Mouse (Mus musculus) right cerebral cortex, postnatal 36 days (tissue): ENCODE measurements around the gene Ehd2.
"Not testable (repeated sequence)": the region's sequence is repeated elsewhere in the genome, so short reads cannot be mapped to it uniquely, and the experiment has no call there.

ENCODE experiments used
- DNase-seq, 2 experiments: peaks; one replicate each; pipeline ENCODE4 v3.0.0; 2022; ENCODE audit warnings: low spot score in 2 of 2, mixed read lengths in 1 of 2

Gene Ehd2

GRCm38 (mm10) chr7:15945721-15946536, 21.4 kb downstream of the Ehd2 start, which contains the start of gene Nop53:
Gene Nop53, minus strand, starts transcription at chr7:15946074.
- DNase-seq: peak; percentile 94

GRCm38 (mm10) chr7:15945211-15945610, 22.2 kb downstream of the Ehd2 start:
- DNase-seq: no peak

DNA sequence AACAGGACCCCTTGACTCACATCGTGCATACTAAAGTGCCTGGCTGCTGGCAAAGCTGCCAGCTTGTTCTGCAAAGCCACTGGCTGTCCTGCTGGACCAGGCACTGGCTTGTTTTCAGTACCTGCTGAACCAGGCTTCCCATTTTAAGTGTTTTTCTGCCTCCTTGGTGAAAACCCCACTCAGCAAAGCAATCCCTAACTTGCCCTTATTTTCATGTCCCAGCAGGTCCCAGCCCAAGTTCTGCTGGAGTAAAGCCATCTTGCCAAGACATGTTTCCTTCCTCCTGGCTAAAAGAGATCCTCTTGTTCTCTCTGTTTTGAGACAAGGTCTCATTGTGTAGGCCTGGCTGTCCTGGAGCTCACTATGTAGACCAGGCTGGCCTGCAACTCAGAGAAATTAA, 23.1 kb downstream of the Ehd2 start:
- DNase-seq: no peak

- DNase-seq: no peak
These were observed 28.7 kb downstream of the Ehd2 start for GRCm38 (mm10) chr7:15938621-15939020.

- no peak for DNase-seq
These were observed 29.9 kb downstream of the Ehd2 start for GRCm38 (mm10) chr7:15937491-15937890.

- peak; percentile 34 to 84 for DNase-seq
These were observed 33.7 kb downstream of the Ehd2 start for GRCm38 (mm10) chr7:15933437-15934359.

GRCm38 (mm10) chr7:15931635-15932034, 35.7 kb downstream of the Ehd2 start:
- DNase-seq: no peak

DNA sequence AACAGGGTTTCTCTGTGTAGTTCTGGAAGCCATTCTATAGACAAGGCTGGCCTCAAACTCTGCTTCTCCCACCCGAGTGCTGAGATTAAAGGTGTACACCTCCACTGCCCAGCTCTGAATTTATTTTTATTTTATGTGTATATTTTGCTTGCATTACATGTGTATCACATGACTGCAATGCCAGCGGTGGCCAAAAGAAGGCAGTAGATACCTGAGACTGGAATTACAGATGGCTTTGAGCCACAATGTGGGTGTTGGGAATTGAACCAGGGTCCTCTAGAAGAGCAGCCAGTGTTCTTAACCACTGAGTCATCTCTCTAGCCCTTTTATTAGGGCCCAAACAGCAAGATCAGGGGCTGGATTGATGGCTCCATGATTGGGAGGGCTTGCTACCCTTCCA, 36.8 kb downstream of the Ehd2 start:
- DNase-seq: no peak

GRCm38 (mm10) chr7:15929910-15930309, 37.5 kb downstream of the Ehd2 start:
- no peak for DNase-seq

GRCm38 (mm10) chr7:15922220-15922773, 45.1 kb downstream of the Ehd2 start, which contains the start of gene Selenow:
Gene Selenow, minus strand, starts transcription at chr7:15922402.
- peak; percentile 90 for DNase-seq

- DNase-seq: no peak
These were observed 45.6 kb downstream of the Ehd2 start for GRCm38 (mm10) chr7:15921796-15922195.

- DNase-seq: no peak
These were observed 46.6 kb downstream of the Ehd2 start for GRCm38 (mm10) chr7:15920645-15921190.

DNA sequence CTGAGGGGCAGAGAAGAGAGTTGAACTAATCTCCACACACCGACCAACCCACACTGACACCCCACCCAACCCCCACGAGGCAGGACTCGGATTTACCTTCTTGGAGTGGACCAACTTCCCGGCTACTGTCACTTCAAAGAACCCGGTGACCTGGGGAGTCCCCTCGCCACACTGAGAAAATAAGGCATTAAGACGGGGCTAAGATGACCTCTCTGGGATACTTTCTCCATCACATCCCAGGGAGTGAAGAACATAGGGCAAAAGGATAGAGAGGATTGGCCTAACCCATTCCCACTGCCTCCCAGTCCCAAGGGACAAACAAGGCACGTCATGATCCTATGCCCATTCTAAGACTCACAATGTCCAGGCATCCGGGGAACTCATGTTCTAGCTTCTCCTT, 47.4 kb downstream of the Ehd2 start:
- DNase-seq: no peak

DNA sequence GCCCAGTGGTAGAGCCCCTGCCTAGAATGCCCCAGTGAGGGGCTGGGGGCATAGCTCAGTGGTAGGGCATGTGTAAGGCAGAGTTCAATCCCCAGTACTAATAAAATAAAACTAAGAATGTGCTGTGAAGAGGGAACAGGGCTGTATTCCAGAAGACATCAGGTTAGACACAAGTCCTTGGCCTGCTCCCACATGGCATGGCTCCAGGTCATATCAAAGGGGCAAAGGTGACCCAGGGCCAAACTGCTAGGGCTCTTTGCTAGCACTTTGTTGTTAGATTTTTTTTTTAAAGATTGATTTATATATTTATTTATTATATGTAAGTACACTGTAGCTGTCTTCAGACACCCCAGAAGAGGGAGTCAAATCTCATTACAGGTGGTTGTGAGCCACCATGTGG, 49.0 kb downstream of the Ehd2 start:
- DNase-seq: no peak

DNA sequence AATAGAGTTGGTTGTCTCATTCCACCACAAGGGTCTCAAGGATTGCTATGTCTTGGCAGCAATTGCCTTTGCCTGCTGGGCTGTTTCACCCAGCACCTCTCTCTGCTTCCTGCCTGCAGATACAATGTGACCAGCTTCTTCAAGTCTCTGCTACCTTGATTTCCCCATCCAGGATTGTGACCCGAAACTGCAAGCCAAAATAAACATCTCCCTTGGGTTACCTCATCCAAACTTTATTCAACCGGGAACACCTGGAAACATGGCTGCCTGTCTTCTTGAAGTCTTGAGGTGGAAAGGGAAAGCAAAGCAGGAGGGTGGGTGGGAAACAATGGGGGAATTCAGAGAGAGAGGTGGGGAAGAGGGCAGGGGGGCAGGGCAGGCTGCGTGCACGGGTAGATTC, 50.4 kb downstream of the Ehd2 start:
- DNase-seq: no peak

- DNase-seq: no peak
These were observed 51.1 kb downstream of the Ehd2 start for GRCm38 (mm10) chr7:15916134-15916723.

DNA sequence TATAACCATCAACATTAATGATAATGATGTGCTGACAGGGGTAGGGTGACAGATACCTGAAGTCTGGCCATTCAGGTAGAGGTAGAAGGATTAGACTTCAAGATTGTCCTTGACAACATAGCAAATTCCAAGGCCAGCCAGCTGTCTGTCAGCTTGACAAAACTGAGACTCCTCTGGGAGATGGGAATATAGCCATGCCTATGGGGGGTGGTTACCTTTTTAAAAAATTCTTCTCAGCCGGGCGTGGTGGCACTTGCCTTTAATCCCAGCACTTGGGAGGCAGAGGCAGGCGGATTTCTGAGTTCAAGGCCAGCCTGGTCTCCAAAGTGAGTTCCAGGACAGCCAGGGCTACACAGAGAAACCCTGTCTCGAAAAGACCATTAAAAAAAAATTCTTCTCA, 51.7 kb downstream of the Ehd2 start:
- DNase-seq: not testable (repeated sequence)

DNA sequence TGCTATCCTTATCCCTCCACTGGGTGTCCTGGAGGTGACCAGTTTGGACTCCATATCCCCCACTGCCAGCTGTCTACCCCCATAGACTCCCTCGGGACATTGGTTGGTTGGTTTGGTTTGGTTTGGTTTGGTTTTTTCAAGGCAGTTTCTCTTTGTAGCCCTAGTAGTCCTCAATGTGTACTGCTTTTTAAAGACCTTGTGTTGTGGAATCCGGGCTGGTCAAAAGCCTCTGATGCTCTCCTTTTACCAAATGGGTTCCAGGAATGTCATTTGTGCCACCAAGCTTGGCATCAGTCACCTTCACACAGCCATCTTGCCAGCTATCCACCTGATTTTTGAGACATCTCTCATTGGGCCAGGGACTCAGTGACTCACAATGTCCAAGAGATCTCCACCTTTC, 52.6 kb downstream of the Ehd2 start:
- no peak for DNase-seq

DNA sequence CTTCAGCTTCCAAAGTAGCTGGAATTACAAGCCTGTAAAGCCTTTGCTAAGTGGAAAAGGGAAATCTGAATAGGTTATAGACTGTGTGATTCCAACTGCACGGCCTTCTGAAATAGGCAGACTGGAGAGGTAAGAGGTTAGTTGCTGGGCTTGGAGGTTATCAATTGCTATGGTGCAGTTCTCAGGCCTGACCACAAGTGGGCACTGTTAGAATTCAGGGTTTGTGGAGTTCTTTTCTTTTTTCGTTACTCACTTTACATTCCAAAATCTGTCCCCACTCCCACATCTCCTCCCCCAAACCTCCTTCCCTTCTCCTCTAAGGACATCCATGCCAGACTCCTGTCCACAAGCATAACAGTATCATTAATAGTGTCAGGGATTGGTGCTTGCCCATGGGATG, 53.1 kb downstream of the Ehd2 start:
- no peak for DNase-seq

DNA sequence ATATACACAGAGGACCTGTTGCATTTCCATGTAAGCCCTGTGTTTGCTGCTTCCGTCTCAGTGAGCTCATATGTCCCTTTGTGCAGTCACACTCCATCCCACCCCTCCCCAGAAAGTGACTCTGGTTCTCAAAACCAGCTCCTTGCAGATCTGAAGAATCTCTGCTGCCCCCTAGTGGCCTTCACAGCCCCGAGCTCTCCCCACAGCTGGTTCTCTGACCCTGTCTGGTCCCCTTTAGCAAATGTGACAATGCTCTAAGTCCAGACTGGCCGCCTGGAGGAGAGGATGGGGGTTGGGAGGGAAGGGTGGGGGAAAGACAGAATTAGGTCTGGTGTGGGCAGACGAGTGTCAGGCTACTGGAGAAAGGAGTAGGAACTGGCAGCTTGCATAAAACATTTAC, 55.2 kb downstream of the Ehd2 start:
- DNase-seq: peak in 1 of 2 experiments; percentile 34

- no peak for DNase-seq
These were observed 56.8 kb downstream of the Ehd2 start for GRCm38 (mm10) chr7:15910521-15910920.
